Mouse (Mus musculus) bone marrow, adult 2 months (tissue): ENCODE measurements around the gene Fance. TPM values are rescaled to one million over a fixed set of nuclear protein-coding genes. Genes with fewer than 3 reads are reported as not detected.
A peak's percentile ranks its signal among the peaks of the same experiment; 100 is the strongest.
"Not testable (repeated sequence)": the region's sequence is repeated elsewhere in the genome, so short reads cannot be mapped to it uniquely, and the experiment has no call there.

Experiments
- H3K27ac ChIP-seq: fragments of 200-500 bp; 2 replicates; pipeline ENCODE4 v1.5.1; 2012; ENCODE audit warnings: low read depth, mild to moderate bottlenecking, control low read depth, inconsistent platforms, low read length; ENCODE audit not compliant: control insufficient read depth, poor library complexity, insufficient read depth
- H3K4me1 ChIP-seq: fragments of 200-500 bp; 2 replicates; pipeline ENCODE4 v1.6.1; 2011; ENCODE audit warnings: low read length; ENCODE audit not compliant: control insufficient read depth, insufficient read depth
- H3K4me3 ChIP-seq: fragments of 200-500 bp; replicated peaks from 2 replicates; pipeline ENCODE3; 2011; ENCODE audit warnings: mild to moderate bottlenecking, low read depth, low read length, control low read depth; ENCODE audit not compliant: control insufficient read depth
- CTCF ChIP-seq: fragments of 200-500 bp; IDR thresholded peaks from 2 replicates; pipeline ENCODE4 v1.5.1; 2011; ENCODE audit warnings: low read length, control low read depth; ENCODE audit not compliant: control insufficient read depth, insufficient read depth
- POLR2A ChIP-seq: fragments of 200-500 bp; IDR thresholded peaks from 2 replicates; pipeline ENCODE4 v1.6.1; 2011; ENCODE audit warnings: low read depth, mild to moderate bottlenecking, control low read depth, low read length, borderline replicate concordance; ENCODE audit not compliant: control insufficient read depth
- WGBS: fragments of 180-500 bp; shearing (Covaris S2); methylation state at CpG from one replicate; pipeline ENCODE4 v1.1.7; 2018; 5-methylcytosine and 5-hydroxymethylcytosine counted together
- polyA plus RNA-seq: library from polyadenylated mRNA; stranded (reverse); fragments of >200 nt; gene quantifications from 2 replicates; pipeline ENCODE4 v1.2.4, GENCODE M21; 2011; ENCODE audit warnings: low replicate concordance; ENCODE audit not compliant: missing spikeins, insufficient read depth, insufficient read length

Fance gene
- polyA plus RNA-seq, 1 experiment = 40.5 TPM

DNA sequence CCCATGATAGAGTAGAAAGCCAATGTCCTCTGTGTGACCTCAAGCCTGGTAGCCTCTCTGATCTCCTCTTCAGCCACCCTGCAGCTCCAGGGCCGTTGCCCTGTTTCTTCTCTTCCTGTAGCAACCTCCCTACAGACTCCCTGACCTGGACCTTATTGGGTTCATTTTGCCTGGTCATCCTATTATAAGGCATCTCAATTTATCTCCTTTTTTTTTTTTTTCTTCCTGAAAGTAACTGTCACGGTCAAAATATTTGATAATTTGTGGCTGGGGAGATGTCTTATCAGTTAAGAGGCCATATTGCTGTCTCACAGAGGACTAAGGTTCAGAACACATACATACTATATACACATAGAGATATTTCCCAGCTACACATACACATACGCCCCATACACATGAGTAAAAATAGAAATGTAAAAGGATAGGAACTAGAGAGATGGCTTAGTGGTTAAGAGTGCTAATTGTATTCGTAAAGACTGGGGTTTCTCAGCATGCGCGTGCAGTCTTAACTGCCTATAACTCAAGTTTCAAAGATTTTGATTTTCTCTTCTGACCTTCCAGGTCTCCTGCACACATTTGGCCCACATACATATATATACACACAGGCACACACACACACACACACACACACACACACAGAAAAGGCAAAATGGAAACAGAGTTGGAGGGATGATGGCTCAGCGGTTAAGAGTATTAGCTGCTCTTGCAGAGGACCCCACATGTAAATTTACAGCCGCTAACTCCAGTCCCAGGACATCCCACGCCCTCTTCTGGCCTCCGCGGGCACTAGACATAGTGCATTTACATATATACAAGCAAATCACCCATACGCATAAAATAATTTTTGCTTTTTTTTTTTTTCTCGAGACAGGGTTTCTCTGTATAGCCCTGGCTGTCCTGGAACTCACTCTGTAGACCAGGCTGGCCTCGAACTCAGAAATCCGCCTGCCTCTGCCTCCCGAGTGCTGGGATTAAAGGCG lies 797 bp upstream of the Fance start:
- peak overlapping the region; percentile 53 for H3K4me3 ChIP-seq
- TF ChIP-seq POLR2A (no peak), CTCF (peak; percentile 36; the same call in 1 of the 2 replicates)
- peaks cover 4% of the 10 kb centered on the region for H3K4me1 ChIP-seq
- peak overlapping the region; percentile 62 for H3K27ac ChIP-seq
- 17% methylated on average over 17 of the region's 17 CpGs for WGBS

DNA sequence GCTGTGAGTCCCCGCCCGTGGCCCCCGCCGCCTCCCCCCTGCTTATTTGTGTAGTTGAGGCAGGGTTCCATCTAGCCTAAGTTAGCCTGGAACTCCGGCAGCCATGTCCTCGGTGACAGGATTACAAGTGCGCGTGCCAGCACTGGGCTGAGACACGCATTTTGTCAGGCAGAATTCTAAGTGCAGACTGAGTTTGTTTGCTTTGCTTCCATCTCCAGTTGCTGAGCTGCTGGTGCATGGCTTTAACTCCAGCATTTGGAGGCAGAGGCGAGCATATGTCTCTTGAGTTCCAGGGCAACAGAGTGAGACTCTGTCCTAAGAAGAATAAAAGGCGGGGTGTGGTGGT lies 534 bp downstream of the Fance start:
- 2% methylated on average over 11 of the region's 11 CpGs for WGBS
- Histone ChIP-seq H3K27ac (peak overlapping the region; percentile 87), H3K4me1 (peaks cover 3% of the 10 kb centered on the region), H3K4me3 (peak overlapping the region; percentile 83)
- TF ChIP-seq POLR2A (no peak), CTCF (no peak)

DNA sequence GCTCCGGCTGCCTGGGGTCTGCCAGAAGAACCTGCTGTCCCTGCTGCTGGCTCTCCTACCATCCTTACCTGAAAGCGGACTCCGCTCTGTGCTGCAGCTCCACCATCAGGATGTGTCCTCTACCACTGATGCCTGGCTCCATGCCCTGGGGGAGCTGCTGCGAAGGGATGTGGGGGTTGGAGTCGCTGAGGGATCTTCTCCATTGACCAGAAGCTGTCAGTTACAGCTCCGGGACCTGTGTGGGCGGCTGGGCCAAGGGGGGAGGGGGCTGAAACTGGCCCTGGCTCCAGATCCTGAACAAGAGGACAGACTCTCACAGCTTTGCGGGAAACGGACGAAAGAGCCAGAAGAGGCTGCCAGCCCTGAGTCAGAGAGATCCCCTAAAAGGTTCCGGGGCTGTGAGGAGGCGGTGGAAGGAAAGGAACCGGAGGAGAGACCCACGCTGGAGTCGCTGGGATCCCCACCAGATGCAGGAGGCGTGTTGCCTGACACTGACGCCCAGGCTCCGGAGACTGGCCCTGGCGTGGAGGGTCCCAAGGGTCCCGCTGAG lies 2.4 kb downstream of the Fance start:
- 90% methylated on average over 20 of the region's 20 CpGs for WGBS
- no peak overlapping the region for H3K27ac ChIP-seq
- TF ChIP-seq POLR2A (no peak), CTCF (no peak)
- H3K4me1 ChIP-seq = peaks cover 3% of the 10 kb centered on the region
- no peak overlapping the region for H3K4me3 ChIP-seq

DNA sequence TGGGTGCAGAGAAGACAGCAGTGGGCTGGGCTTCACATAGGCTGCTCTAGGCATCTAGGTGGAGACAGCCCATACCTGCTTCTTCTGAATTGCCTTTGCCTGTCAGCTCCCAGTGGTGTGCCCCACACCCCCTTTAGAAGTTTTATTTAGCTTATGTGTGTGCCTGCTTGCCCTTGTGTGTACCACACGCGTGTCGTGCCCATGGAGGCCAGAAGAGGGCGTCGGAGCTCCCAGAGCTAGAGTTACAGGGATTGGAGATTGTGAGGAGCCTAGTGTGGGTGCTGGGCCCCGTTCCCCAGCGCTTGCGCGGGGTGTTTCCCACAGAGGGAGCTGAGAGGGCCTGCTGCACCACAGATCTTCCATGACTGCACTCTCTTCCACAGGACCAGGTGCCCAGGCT lies 3.2 kb downstream of the Fance start:
- 93% methylated on average over 9 of the region's 9 CpGs for WGBS
- H3K27ac ChIP-seq = no peak overlapping the region
- no peak overlapping the region for H3K4me3 ChIP-seq
- peaks cover 3% of the 10 kb centered on the region for H3K4me1 ChIP-seq
- 0 out of 2 replicates have a peak, but pooled peaks have one; percentile 11 for TF ChIP-seq CTCF
- TF ChIP-seq POLR2A = no peak

DNA sequence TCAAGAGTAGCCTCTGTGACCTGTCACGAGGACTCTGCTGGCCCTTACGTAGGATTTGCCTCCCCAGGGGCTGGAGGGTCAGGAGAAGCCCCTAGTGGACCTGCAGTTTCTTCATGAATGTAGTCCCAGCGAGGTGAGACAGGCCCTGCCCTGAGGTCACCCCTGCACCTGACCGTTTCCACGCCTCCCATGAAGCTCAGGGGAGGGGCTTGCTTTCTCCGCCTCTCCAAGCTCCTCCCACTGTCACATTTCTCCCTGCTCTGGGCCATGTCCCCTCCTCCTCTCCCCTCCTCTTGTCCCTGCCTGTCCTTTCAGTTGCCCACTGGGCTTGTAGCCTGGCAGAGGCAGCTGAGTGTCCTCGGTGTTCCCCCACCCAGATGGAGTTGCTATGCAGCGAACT lies 3.8 kb downstream of the Fance start:
- WGBS = 94% methylated on average over 8 of the region's 8 CpGs
- Histone ChIP-seq H3K27ac (no peak overlapping the region), H3K4me1 (peaks cover 3% of the 10 kb centered on the region), H3K4me3 (no peak overlapping the region)
- TF ChIP-seq POLR2A (no peak), CTCF (no peak)

DNA sequence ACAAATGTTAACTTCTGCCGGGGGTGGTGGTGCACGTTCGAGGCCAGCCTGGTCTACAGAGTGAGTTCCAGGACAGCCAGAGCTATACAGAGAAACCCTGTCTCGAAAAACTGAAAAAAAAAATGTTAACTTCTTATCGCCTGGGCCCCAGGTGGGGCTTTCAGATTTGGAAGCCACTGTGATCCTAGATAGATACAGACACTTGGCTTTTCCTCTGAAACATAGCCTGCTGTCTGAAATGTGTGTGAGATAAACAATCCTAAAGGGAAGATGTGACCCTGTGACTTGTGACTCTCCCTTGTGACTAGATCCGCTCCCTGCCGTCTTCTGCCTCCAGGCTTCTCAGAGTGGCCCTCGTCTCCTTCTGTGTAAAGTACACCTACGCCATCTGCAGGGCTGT lies 4.4 kb downstream of the Fance start:
- Histone ChIP-seq H3K27ac (no peak overlapping the region), H3K4me3 (no peak overlapping the region), H3K4me1 (peaks cover 3% of the 10 kb centered on the region)
- WGBS = 70% methylated on average over 9 of the region's 9 CpGs
- TF ChIP-seq POLR2A = no peak
- no peak for TF ChIP-seq CTCF

DNA sequence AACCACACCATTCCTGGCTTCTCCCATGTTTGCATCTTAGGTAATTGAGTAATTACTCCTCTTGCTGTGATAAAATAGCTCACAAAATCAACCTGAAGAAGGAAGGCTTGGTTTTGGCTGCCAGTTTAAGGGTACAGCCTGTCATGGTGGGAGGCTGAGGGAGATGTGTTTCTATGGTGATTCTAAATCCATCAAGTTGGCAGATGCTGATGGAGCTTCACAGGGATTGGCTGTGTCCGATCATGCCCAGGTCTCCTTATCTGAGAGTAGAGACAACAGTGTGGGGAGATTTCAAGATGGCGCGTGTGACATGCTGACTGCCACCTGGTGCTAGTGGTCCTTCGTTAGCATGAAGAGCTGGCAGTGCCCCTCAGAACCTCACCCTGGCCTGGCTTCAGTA lies 8.4 kb downstream of the Fance start:
- TF ChIP-seq POLR2A = no peak
- no peak for TF ChIP-seq CTCF
- H3K4me1 ChIP-seq = no peaks in the 10 kb centered on the region
- 94% methylated on average over 4 of the region's 4 CpGs for WGBS
- no peak overlapping the region for H3K4me3 ChIP-seq
- no peak overlapping the region for H3K27ac ChIP-seq

DNA sequence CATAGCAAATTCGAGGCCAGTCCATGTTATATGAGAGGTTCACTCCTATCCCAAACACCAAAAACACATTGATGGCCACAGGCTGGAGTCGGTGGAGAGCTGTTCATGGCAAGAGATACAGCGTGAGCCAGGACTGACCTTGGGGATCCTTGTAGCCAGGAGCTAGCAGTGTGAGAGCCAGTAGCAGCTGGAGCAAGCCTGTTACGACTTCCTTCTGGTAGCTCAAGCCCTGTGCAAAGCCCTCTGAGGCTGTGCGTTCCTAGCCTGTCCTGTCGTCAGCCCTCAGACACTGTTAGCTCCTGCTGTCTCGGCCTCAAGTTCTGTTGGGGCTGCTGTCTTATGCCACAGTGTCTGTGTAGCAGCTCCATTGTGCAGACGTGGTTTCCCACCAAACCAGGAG lies 10.5 kb downstream of the Fance start:
- 79% methylated on average over 8 of the region's 8 CpGs for WGBS
- Histone ChIP-seq H3K4me1 (0 out of 2 replicates have a peak, but pooled peaks cover 1% of the 10 kb centered on the region), H3K27ac (no peak overlapping the region), H3K4me3 (no peak overlapping the region)
- no peak for TF ChIP-seq CTCF
- no peak for TF ChIP-seq POLR2A

DNA sequence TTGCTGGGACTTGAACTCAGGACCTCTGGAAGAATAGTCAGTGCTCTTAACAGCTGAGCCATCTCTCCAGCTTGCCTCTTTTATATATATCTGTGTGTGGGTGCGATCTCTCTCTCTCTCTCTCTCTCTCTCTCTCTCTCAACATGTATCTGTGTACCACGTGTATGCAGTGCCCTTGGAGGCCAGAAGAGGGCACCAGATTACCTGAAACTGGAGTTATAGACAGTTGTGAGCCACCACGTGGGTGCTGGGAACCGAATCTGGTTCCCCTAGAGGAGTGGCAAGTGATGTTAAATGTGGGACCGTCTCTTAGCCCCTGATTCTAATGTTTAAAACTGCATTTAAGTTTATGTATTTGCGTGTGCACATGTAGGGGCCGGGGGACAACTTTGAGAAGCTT lies 11.1 kb downstream of the Fance start:
- H3K27ac ChIP-seq, H3K4me1 ChIP-seq, H3K4me3 ChIP-seq: not testable (repeated sequence)
- WGBS = 92% methylated on average over 7 of the region's 7 CpGs
